Mouse (Mus musculus): ENCODE measurements around the gene Cirbp. TPM values are rescaled to one million over a fixed set of nuclear protein-coding genes. Genes with fewer than 3 reads are reported as not detected.
A peak's percentile ranks its signal among the peaks of the same experiment; 100 is the strongest.

Cirbp gene
- total RNA-seq, 2 experiments from 2014 or later: 102 to 168 TPM

DNA sequence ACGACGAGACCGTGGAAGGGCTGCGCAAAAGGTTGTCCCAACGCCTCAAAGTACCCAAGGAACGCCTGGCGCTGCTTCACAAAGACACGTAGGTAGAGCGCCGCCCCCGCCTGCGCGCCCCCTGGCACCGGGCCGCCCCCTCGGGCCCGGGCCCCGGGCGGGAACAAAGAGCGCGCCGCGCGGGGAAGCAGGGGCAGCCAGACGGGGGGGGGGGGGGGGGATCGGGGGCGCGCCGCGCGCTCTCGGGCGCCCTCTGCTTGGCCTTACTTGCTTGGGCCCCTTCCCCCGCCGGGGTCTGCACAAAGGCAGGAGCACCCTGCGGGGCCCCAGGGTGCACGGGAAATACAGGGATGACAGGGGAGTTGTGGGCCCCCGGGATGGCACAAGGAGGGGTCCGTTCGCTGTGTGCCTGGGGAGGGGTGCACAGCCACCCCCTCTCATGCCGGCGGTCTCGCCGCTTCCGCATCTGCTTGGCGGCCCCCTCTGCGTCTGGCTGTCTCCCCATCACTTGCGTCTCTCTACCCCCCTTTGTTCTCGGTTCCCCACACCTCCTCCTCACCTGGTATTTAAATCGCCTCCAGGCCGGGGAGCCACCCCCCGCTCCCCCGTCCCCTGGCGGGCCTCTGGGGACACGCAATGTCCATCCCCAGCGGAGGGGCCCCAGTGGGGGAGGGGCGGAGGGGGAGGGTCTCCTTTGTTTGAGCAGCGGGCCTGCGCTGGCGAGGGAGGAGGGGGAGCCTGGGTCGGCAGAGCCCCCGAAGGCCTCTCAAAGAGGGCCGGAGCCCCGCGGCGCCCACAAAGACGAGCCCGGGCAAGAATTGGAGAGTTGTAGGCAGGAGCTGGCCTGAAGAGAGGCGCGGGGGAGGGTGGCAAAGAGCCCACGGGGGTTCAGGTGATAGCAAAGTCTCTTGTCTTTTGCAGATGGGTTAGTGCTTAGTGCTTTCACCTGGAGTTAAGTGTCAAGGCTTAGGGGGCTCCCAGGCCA is 15.3 kb upstream of the Cirbp start:
- peak; percentile 75 for DNase-seq

DNA sequence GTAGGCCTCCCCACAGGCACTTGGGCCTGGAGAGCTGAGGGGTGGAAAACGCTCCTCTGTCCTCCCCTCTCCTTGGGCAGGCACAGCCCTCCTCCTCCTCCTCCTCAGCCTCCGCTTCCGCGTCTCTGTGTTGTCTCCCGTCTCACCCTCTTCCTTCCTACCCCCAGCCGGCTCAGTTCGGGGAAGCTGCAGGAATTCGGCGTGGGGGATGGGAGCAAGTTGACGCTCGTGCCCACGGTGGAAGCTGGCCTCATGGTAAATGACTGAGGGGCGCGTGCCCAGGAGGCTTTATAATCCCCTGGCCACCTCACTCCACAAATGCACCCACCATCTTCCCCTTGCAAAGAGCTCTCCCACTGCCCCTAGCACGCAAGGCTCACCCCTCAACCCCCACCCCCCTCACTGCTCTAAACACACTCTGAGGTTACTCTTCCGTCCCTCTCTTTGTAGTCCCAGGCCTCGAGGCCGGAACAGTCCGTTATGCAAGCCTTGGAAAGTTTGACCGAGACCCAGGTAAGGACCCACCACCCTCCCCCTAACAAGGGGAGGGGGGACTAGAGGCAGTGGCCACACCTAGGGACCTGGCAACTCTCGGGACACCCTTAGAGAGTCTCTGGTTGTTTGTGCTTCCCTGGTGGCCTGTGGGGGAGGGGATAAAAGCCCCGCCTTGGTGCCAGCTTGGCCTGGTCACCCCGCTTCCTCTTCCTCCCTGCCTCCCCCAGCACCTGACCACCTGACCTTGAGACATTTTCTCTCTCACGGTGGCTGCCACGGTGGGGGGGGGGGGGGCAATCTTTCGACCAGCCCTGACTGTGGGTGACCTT is 14.4 kb upstream of the Cirbp start:
- peak; percentile 82 for DNase-seq

DNA sequence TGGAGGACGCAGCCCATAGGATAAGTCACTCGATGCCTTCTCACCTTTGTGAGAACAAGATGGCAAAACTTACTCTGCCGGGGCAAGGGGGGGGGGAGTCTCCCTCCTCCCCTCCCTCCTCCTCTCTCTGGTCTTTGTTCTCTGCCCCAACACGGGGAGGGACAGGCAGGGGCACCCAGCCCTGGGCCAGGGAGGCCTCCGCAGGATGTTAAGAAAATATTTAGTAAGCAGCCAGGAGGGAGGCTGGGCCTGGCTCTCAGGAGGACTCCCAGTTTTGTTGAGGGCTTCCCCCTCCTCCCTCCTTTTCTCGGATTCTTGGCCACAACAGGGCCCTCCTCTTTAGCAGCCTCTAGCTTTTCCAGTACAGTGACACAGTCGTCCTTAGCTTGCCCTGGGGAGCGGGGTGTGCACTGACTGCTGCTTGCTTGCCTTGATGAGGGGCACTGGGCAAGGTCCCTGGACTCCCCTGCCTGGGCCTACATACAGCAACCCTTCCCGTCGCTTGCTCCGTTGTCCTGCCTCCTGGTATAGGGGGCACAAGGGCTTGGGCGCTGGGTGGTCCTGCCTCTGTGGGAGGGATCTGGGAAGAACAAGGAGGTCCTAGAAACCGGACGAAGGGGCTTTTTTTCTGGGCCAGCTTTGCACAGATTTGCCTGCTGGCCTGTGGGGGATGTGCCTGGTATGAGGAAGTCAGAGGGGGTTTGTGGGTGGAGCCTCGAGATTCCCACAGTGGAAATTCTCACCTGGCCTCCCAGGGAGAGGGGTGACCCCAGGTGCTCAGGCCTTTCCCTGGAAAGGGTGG is 13.5 kb upstream of the Cirbp start:
- peak; percentile 74 for DNase-seq

DNA sequence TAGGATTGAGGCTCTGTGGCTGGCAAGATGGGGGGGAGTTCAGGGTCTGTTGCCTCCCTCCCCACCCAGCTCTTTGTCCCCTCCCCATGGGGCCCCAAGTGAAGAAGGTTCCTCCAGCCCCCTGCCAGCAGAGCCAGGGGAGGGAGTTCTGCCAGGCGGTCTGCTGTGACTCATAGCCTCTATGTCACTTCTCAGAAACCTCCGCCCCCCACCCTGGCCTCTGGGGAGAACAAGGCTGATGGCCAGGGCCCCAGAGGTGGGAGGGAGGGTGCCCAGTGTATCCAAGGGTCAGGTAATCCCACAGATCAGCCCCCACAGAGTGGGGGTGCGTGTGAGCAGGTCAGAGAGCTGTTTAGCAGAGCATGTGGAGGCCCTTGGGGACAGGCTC is 12.9 kb upstream of the Cirbp start:
- peak; percentile 89 for DNase-seq

DNA sequence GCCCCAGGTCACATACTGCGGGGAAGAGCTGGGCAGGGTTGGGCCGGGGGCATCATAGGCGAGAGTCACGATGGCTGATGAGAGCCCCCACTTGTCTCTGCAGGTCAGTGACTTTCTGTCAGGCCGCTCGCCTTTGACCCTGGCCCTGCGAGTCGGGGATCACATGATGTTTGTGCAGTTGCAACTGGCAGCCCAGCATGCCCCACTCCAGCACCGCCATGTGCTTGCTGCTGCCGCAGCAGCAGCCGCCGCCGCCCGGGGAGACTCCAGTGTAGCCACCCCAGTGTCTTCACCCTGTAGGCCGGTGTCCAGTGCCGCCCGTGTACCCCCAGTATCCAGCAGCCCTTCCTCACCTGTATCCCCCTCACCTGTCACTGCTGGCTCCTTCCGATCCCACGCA is 12.1 kb upstream of the Cirbp start:
- no peak for DNase-seq

DNA sequence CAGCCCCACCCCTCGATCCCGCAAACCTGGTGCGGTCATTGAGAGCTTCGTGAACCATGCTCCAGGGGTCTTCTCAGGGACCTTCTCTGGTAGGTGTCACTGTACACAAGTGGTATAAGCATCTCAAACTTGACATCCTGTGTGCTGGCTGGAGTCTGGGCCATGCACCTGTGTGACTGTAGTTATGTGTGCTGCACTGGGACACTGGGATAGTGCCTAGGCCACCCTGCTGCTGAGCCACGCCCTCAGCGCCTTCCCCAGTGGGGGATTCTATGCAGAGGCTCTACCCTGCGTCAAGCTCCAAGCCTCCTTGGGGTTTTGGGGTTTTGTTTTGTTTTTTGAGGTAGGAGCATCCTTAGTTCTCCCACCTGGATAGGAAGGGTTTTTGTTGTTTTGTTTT is 11.4 kb upstream of the Cirbp start:
- no peak for DNase-seq

DNA sequence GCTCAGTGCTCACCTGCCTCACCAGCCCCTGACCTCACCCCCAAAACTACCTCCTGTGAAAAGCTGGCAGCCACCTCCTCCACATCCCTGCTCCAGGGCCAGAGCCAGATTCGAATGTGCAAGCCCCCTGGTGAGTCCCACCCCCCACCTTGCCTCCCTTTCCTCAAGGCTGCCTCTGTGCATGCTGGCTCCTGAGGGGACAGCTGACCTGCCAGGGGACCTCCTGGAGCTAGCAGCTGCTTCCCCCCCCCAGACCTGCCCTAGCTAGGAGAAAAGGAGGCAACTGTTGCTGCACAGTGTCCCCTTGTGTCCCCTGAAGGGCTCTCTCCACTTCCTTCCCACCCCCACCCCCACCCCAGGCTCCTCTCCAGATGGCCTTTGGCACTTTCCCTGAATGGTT is 10.5 kb upstream of the Cirbp start:
- no peak for DNase-seq

DNA sequence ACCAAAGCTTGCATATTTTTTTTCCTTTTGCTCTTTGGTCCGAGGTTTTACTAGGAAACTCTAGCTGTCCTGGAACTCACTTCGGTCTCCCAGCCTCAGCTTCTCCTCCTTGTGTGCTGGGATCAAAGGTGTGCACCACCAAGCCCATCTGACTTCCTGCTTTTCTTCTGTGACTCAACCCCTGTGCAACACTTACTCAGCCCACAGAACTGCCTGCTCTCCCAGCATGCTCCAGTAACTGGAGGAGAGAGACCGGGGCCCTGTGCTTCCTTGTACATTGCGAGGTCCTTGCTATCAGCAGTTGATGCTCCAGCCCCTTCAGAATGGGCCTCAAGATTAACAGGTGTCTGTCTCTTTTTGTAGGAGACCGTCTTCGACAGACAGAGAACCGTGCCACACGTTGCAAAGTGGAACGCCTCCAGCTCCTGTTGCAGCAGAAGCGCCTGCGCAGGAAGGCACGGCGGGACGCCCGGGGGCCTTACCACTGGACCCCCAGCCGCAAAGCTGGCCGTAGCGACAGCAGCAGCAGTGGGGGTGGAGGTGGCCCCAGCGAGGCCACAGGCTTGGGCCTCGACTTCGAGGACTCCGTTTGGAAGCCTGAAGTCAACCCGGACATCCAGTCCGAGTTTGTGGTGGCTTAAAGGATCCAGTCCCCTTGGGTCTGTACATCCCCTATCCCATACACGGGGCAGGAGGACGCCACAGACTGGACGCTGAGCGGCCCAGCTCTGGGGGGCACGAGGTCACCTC is 9.6 kb upstream of the Cirbp start:
- no peak for DNase-seq

DNA sequence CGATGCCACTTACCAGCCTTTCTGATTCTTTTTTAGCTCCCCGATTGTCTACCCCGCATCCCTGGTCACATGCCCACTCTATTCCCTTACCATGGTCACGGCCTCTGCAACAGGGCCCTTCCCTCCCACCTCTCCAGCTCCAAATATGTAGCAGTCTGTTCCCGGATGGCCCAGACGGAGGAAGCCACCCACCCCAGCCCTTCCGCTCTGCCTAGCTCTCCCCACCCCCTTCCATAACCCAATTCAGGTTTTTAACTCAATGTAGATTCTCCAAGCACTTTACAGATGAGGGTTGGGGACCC is 9.1 kb upstream of the Cirbp start:
- peak; percentile 48 for DNase-seq

DNA sequence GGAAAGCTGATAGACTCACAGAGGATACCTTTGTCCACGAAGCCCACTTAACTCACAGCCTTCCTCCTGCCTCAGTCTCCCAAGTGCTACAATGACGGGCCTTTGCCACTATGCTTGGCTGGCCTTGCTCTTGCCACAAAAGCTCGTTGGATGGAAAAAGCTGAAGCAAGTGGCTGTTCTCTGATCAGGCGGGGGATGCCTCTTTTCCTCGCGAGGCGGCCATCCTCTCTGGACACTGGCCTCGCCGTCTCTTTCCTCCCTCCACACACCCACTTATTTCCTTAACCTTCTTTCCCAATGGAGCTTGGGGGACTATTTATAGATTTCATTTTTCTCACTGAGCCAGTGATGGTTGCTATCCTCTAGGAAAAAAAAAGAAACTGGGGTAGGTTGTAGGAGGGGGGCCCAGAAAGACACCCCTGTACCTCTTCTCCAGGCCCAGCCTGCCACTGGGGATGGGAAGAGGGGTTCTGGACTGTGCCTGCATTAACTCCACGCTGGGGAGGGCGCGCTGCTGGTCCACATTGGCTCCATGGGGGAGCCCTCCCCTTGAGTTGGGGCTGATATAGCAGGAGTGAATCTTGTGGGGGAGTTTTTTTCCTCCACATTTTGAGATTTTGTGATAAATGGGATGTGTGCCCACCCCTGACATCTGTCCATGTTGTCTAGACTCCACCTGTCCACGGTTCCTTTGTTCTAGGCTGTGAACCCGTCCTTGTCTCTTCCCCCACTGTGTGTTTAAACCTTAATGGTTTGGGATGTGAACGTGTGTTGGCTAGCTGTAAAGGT is 8.4 kb upstream of the Cirbp start:
- DNase-seq: no peak

DNA sequence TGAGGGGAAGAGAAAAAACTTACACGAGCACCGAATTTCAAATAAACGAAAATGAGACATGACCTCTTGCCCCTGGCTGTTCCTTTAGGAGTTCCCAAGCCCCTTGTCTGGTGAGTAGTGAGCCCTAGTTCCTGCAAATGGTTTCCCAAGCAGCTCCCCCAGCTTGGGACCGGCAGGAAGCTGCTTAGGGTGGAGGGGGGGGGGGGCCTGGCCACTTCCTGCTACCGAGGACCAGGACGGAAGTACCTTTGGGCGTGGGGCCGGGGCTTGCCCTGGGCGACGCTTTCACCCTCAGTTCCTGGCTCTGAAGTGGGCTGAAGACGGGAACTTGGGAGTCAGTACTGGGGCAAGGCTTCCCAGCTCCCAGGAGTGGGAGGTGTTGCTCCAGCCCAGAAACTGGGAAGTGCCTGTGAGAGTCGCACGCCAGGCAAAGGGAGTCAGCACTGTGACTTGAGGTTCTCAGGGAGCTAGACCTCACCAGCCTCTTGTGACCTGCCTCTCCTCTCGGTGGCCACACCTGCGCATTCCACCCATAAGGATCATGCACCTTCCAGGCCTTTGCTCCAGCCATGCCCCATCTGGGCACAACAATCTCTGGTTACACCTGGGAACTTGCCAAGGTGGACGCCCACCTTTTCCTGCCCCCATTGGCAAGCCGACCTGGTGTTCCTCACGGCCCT is 7.3 kb upstream of the Cirbp start:
- peak; percentile 76 for DNase-seq

DNA sequence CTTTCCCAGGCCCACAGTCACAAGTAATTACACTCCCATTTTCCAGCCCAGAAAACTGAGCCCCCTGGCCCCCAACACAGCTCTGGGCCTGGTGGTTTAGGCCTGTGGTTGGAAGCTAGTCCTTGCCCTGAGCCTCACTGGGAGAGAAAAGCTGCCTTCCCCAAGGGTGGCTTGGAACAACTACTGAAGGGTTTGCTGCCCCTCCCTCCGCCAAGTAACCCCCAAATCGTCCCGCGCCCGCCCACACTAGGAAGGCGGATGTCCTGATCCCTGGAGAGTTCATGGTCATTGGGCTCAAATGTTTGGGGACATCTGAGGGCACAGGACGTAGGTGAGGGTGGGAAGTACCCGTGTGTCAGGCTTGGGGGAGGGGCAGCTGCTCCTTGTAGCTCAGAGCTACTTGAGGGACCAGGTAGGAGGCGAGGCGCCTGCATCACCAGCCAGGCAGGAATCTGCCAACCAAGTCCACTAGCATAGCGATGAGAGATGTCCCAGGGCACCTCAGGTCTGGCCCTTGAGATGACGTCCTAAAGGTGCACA is 6.7 kb upstream of the Cirbp start:
- peak; percentile 68 for DNase-seq

DNA sequence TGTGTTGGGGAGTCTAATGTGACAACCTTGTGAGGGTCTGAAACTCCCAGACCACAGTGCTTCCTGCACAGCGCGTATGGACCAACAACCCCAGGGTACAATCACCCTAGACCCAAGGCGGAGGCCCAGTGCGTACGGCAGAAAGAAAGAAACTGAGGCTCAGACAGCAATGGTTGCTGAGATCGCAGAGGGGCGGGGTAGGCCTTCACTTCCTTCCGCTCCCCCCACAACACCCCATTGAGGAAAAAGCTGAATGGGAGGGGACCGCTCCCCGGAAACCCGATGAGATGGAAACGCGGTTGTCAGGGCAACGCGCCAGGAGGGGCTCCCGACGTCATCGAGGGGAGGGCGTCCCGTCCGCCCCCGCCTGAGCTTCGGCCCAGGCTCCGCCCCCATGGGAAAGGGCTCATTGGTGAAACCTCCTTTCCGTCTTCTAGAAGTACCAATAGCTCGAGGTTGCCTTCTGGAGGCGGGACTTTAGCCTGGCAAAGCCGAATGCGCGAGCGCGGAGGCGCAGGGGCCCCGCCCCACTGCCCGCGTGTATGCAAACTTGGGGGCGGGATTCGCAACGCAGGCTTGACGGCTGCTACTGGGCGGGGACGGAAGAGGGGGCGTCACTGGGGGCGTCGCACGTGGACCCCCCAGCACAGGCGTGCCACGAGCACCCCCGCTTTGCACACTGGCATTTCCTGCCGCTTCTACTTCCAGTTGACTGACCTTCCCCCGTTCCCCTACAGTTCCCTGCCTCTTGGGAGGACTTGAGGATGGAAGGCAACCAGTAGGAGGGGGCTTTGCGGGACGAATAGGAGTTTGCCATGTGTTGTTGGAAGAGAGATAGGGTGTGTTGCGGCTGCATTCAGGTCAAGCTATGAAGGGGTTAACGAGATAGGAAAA is 6.0 kb upstream of the Cirbp start:
- DNase-seq: peak; percentile 99

DNA sequence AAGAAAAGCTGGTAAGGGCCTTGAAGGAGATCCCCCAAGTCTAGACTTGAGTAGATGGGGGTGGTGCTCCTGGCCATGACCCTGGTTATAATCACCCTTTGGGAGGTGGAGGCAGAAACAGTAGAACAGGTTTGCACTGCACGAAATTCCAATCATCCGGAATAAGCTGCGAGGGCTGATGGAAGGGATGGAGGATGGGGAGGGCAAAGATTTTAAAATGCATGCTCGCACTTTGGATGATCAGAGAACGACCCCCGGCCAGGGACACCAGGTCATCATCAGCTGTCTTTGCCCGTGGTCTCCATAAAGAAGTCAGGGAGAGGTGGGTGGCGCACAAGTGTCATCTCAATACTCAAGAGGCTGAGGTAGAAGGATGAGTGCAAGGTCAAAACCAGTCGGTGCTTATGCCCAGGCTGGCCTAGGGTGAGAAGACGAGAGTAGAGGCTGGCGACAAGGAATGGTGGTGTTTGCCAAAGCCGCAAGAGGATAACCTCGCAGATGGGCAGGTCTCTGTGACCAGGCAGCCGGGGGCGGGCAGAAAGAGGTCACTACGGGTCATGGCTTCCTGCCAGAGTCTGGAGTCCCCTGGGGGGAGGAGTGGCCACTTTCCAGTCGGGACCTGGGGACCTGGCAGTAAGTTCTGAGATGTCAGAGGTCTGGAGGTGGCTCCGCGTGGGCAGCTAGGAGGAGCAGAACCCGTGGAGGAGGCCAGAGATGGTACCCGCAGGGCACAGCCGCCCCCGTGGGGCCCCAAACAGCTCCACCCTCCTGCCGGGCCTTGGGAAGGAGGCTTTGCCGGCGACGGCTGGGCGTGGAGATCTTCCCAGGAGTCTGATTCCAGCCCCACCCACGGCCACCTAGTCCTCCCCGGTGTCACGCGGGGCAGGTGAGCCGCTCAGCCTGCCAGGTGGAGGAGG is 5.1 kb upstream of the Cirbp start:
- peak; percentile 96 for DNase-seq

DNA sequence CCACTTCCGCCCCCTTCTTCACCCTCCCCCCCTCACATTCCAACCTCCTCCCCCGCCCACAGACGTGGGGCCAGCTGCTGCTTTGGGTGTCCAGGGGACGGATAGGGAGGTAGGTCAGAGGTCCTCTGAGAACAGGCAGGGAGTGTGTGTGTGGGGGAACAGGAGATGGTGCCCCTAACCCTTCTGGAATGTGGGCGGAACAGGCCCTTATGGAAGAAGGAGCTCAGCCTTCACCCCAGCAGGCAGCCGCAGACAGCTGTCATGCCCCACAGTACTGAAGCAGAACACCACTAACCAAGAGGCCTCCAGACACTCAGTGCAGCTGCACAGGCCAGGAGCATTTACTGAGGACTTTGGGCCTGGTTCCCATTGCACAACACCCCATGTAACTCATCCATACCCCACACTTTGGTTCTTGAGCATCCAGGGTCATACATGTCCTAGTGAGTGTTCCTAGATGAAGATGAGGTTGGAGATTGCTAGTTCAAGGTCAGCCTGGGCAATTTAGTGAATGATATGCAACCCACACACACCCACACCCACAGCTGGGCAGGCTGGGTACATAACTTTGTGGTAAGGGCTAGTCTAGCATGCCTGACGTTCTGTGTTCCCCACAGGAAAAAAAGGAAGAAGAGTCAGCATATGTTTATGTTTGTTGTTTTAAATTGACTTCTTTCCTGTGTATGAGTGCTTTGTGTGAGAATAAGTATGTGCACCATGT is 4.1 kb upstream of the Cirbp start:
- DNase-seq: peak; percentile 46

DNA sequence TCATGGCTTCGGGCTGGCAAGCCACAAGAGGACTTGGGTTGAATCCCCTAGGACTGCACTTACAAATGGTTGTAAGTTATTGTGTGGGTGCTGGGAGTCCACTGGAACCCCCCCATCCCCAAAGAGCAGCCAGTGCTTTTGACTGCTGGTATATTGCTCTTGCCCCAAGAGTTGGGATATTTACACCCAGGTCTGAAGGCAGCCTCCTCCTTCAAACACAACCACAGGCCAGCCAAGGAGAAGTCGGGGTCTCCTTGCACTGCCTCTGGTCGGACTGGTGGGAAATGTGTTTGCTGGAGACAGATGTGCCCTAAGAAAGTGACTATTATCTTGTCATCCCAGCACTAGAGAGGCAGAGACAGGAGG is 3.6 kb upstream of the Cirbp start:
- DNase-seq: no peak

DNA sequence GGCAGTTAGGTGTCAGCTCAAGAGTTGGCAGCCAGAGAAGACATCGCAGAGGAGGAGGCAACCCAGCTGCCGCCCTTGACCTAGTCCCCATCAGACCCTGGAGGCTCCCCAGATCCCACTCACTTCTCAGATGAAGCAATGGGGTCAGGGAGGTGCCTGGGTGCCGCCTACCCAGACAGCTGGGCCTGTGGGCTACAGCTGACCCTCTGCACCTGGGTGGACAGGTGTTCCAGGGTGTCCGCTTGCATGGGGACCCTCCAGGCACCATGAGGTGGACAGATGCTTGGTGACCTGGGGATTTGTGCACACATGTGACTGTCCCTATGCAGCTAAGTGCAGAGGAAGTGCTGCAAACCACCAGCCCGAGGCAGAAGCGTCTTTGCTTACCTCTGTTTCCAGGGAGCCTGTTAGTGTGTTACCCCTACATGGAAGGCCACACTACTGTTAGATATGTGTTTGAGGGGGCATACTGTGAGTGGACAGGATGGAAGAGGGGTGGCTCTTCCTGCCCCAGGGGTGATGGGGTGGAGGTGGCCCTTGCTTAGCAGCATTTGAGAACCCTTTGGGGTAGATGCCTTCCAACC is 3.0 kb upstream of the Cirbp start:
- DNase-seq: no peak

Measured in adrenal gland, postnatal 10 days (tissue).